Mouse (Mus musculus) liver, postnatal 0 days (tissue): ENCODE results near the gene Fam19a5.

Experiments
- CTCF ChIP-seq: sonication (generic); IDR thresholded peaks from 2 replicates; pipeline ENCODE4 v1.5.1; 2016; ENCODE audit warnings: antibody characterized with exemption, low read depth
- EP300 ChIP-seq: IDR thresholded peaks from 2 replicates; pipeline ENCODE4 v1.6.1; 2016; ENCODE audit warnings: antibody characterized with exemption, low read depth, mild to moderate bottlenecking

GRCm38 (mm10) chr15:87656496-87657155, 112.5 kb downstream of the Fam19a5 start:
- TF ChIP-seq CTCF (no peak), EP300 (no peak)
